Mouse (Mus musculus) liver, embryonic 14.5 days (tissue): ENCODE data around the gene Fbxl17. TPM values are rescaled to one million over a fixed set of nuclear protein-coding genes. Genes with fewer than 3 reads are reported as not detected.

Experiments used
- ATAC-seq: fragments of 200-750 bp; cut with Nextera tagmentation; 2 replicates; pipeline ENCODE4 v1.8.0; 2017; ENCODE audit warnings: moderate number of reproducible peaks, mild to moderate bottlenecking, moderate library complexity; ENCODE audit not compliant: insufficient read depth
- DNase-seq, 3 experiments: peaks; one replicate each; pipeline ENCODE4 v3.0.0-alpha.2; 2012 to 2013; ENCODE audit warnings: low read depth in 3 of 3, low spot score in 3 of 3
- H3K27ac ChIP-seq: fragments of 300-500 bp; sonication (generic); 2 replicates; pipeline ENCODE4 v1.5.1; 2014; ENCODE audit warnings: moderate library complexity, mild to moderate bottlenecking, control low read depth, inconsistent platforms
- H3K27me3 ChIP-seq: fragments of 300-500 bp; sonication (generic); 2 replicates; pipeline ENCODE4 v1.6.1; 2014; ENCODE audit warnings: mild to moderate bottlenecking, low read length, moderate library complexity; ENCODE audit not compliant: control insufficient read depth, insufficient read depth
- H3K36me3 ChIP-seq: fragments of 300-500 bp; sonication (generic); replicated peaks from 2 replicates; pipeline ENCODE4 v1.6.1; 2014; ENCODE audit warnings: low read depth; ENCODE audit not compliant: control insufficient read depth, insufficient read depth
- H3K4me1 ChIP-seq, 2 experiments: fragments of 200-500 bp in 1 of 2; fragments of 300-500 bp in 1 of 2; sonication (generic) in 1 of 2; replicated peaks; 2 replicates each; pipeline ENCODE4 v1.6.1; 2012 to 2014; ENCODE audit warnings: antibody characterized with exemption in 1 of 2, inconsistent platforms in 1 of 2, low read length in 1 of 2; ENCODE audit not compliant: control insufficient read depth in 2 of 2, insufficient read depth in 2 of 2
- H3K4me2 ChIP-seq: fragments of 300-500 bp; sonication (generic); 2 replicates; pipeline ENCODE4 v1.6.1; 2014; ENCODE audit warnings: low read depth, mild to moderate bottlenecking, control low read depth, moderate library complexity
- H3K4me3 ChIP-seq, 2 experiments: fragments of 200-500 bp in 1 of 2; fragments of 300-500 bp in 1 of 2; sonication (generic) in 1 of 2; 2 replicates each; pipeline ENCODE4 v1.5.1; 2012 to 2014; ENCODE audit warnings: low read depth in 2 of 2, low read length in 2 of 2, mild to moderate bottlenecking in 2 of 2, control low read depth in 1 of 2, inconsistent platforms in 1 of 2, moderate library complexity in 1 of 2; ENCODE audit not compliant: insufficient read depth in 1 of 2
- H3K9ac ChIP-seq: fragments of 300-500 bp; sonication (generic); replicated peaks from 2 replicates; pipeline ENCODE4 v1.6.1; 2014; ENCODE audit warnings: mild to moderate bottlenecking, control low read depth, moderate library complexity
- H3K9me3 ChIP-seq: fragments of 300-500 bp; sonication (generic); 2 replicates; pipeline ENCODE4 v1.6.1; 2016; ENCODE audit warnings: low read length, mixed read lengths; ENCODE audit not compliant: control insufficient read depth
- CTCF ChIP-seq: IDR thresholded peaks from 2 replicates; pipeline ENCODE4 v1.5.1; 2016; ENCODE audit warnings: antibody characterized with exemption, low read depth, control low read depth
- EP300 ChIP-seq: IDR thresholded peaks from 2 replicates; pipeline ENCODE4 v1.6.1; 2016; ENCODE audit warnings: antibody characterized with exemption, low read depth
- WGBS: fragments of 180-500 bp; shearing (Covaris S2); extraction: QIAGEN DNeasy Blood & Tissue Kit; methylation state at CpG from one replicate; pipeline ENCODE4 v1.1.7; 2014; ENCODE audit not compliant: insufficient replicate concordance; 5-methylcytosine and 5-hydroxymethylcytosine counted together
- polyA plus RNA-seq, 2 experiments: library from polyadenylated mRNA; depleted of rRNA in 1 of 2; stranded (reverse) in 1 of 2; unstranded in 1 of 2; fragments of >200 nt; fragmentation: Nextera tagmentation in 1 of 2; extraction: Ambion mirVana in 1 of 2; gene quantifications; 2 replicates each; pipeline versions ENCODE4 v1.2.1 to v1.2.3; 2012 to 2014

The Fbxl17 gene
- polyA plus RNA-seq, 2 experiments: 1.9 TPM

GRCm38 (mm10) chr17:63245472-63245871 is 254.3 kb downstream of the Fbxl17 start:
- Histone ChIP-seq H3K4me1 (peaks cover 0 to 4% of the 10 kb centered on the region in 2 experiments; a peak in 2 of 4 replicates), H3K4me2 (no peak overlapping the region), H3K36me3 (no peaks in the 10 kb centered on the region), H3K27ac (no peak overlapping the region), H3K9ac (no peak overlapping the region), H3K27me3 (no peaks in the 10 kb centered on the region), H3K9me3 (no peaks in the 10 kb centered on the region), H3K4me3 (no peak overlapping the region)
- TF ChIP-seq EP300 (no peak), CTCF (no peak)
- whole genome bisulfite sequencing: 85% methylated on average over 9 of the region's 9 CpGs
- peak; percentile 24; the same call in 1 of the 2 replicates for ATAC-seq
- no peak for DNase-seq

GRCm38 (mm10) chr17:63242761-63243160 is 257.1 kb downstream of the Fbxl17 start:
- Histone ChIP-seq H3K27me3 (no peaks in the 10 kb centered on the region), H3K4me3 (no peak overlapping the region), H3K4me1 (peaks cover 0 to 4% of the 10 kb centered on the region in 2 experiments; a peak in 2 of 4 replicates), H3K9me3 (no peaks in the 10 kb centered on the region), H3K36me3 (no peaks in the 10 kb centered on the region), H3K27ac (no peak overlapping the region), H3K4me2 (no peak overlapping the region), H3K9ac (no peak overlapping the region)
- TF ChIP-seq CTCF: no peak
- TF ChIP-seq EP300: no peak
- 83% methylated on average over 3 of the region's 3 CpGs for WGBS
- DNase-seq (no peak), ATAC-seq (0 out of 2 replicates have a peak, but pooled peaks have one; percentile 9)

- no peak for TF ChIP-seq EP300
- TF ChIP-seq CTCF: no peak
- no peak overlapping the region for H3K4me2 ChIP-seq
- H3K4me3 ChIP-seq: no peak overlapping the region
- H3K9me3 ChIP-seq: no peaks in the 10 kb centered on the region
- ATAC-seq (no peak), DNase-seq (no peak)
- no peak overlapping the region for H3K27ac ChIP-seq
- H3K4me1 ChIP-seq: no peaks in the 10 kb centered on the region
- H3K36me3 ChIP-seq: no peaks in the 10 kb centered on the region
- no peaks in the 10 kb centered on the region for H3K27me3 ChIP-seq
- H3K9ac ChIP-seq: no peak overlapping the region
- 71% methylated on average over 5 of the region's 5 CpGs for WGBS
These were observed 259.1 kb downstream of the Fbxl17 start for GRCm38 (mm10) chr17:63240731-63241106.

GRCm38 (mm10) chr17:63240021-63240730 is 259.6 kb downstream of the Fbxl17 start:
- DNase-seq (no peak), ATAC-seq (no peak)
- Histone ChIP-seq H3K9me3 (no peaks in the 10 kb centered on the region), H3K4me2 (no peak overlapping the region), H3K4me3 (no peak overlapping the region), H3K4me1 (no peaks in the 10 kb centered on the region), H3K27me3 (no peaks in the 10 kb centered on the region), H3K9ac (no peak overlapping the region), H3K27ac (no peak overlapping the region), H3K36me3 (no peaks in the 10 kb centered on the region)
- TF ChIP-seq CTCF (no peak), EP300 (no peak)
- 76% methylated on average over 9 of the region's 9 CpGs for WGBS

GRCm38 (mm10) chr17:63236846-63237245 is 263.0 kb downstream of the Fbxl17 start:
- no peaks in the 10 kb centered on the region for H3K4me1 ChIP-seq
- no peak for ATAC-seq
- no peak overlapping the region for H3K4me3 ChIP-seq
- H3K27ac ChIP-seq: no peak overlapping the region
- DNase-seq: no peak
- TF ChIP-seq EP300 (no peak), CTCF (no peak)
- H3K36me3 ChIP-seq: no peaks in the 10 kb centered on the region
- H3K9me3 ChIP-seq: no peaks in the 10 kb centered on the region
- H3K27me3 ChIP-seq: no peaks in the 10 kb centered on the region
- H3K4me2 ChIP-seq: no peak overlapping the region
- no peak overlapping the region for H3K9ac ChIP-seq
